Mouse (Mus musculus) thymus, adult 2 months (tissue): Measurements from ENCODE around the gene Rnf115.

Source experiments
- CTCF ChIP-seq: fragments of 200-500 bp; IDR thresholded peaks from 2 replicates; pipeline ENCODE4 v1.5.1; 2012; ENCODE audit warnings: mild to moderate bottlenecking, control low read depth, low read length, moderate library complexity, borderline replicate concordance; ENCODE audit not compliant: control insufficient read depth, poor library complexity, insufficient read depth; ENCODE audit errors: extremely low read depth
- POLR2A ChIP-seq: fragments of 200-500 bp; IDR thresholded peaks from 2 replicates; pipeline ENCODE4 v1.6.1; 2012; ENCODE audit warnings: mild to moderate bottlenecking, low read length, control low read depth, moderate library complexity; ENCODE audit not compliant: control insufficient read depth, poor library complexity, insufficient read depth; ENCODE audit errors: extremely low read depth

DNA sequence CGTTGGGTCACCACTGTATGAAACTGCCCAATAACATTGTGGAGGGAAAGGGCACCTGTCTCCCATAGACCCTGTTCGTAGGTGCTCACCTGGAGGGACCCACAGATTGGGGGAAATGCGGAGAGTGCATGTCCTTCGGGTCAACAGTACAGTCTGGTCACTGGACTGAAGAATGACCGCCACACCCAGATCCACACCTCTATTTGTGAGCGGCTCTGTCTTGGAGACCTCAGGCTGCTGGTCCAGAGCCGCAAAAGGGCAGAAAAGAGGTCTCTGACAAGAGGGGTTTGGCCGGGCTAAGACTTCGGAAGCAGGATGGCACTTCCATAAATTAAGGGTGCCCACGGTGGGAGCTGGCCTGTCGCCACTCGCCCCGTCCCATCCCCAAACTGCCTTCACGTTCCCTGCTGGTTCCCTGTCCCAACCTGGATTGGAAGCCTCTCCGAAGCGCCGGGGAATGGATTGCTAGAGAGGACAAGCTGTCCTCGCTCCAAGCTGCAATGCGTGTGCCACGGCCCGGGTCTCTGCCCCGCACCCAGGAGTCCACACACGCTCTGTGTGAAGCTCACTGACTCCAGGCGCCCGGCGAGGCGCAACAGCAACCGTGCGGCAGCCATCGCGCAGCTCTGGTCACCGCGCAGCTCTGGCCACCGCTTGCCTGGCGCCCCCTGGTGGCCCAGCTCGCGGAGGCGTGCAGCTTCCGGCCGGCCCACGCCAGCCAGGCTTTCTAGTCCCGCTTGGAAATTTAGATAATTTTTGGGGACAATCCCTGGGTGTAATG is 19.4 kb upstream of the Rnf115 start, which contains the start of gene Nudt17:
- TF ChIP-seq POLR2A = no peak
- peak; percentile 99 for TF ChIP-seq CTCF
